Mouse (Mus musculus) c-Kit-negative CD71-positive TER-119-positive erythroid progenitor cells, embryonic 14.5 days (primary cell): ENCODE data around the gene Lman1l.

Experiments
- DNase-seq: peaks from one replicate; pipeline ENCODE4 v3.0.0-alpha.2; 2013; ENCODE audit warnings: low read depth, low spot score

Lman1l gene

GRCm38 (mm10) chr9:57617556-57618169 is 2.9 kb downstream of the Lman1l start:
- no peak for DNase-seq

GRCm38 (mm10) chr9:57614786-57615185 is 5.8 kb downstream of the Lman1l start:
- no peak for DNase-seq

- DNase-seq = no peak
Measured at GRCm38 (mm10) chr9:57613975-57614374, 6.6 kb downstream of the Lman1l start.

GRCm38 (mm10) chr9:57612587-57612986 is 8.0 kb downstream of the Lman1l start:
- DNase-seq = no peak

GRCm38 (mm10) chr9:57610359-57610826 is 10.2 kb downstream of the Lman1l start:
- no peak for DNase-seq

- no peak for DNase-seq
Measured at GRCm38 (mm10) chr9:57609803-57610202, 10.8 kb downstream of the Lman1l start.

GRCm38 (mm10) chr9:57606139-57606851 is 14.3 kb downstream of the Lman1l start, which contains the start of gene Cplx3:
TSS of gene Cplx3 (minus strand) at chr9:57606281.
- DNase-seq = no peak

- DNase-seq = no peak
Measured at GRCm38 (mm10) chr9:57605503-57605902, 15.1 kb downstream of the Lman1l start.

GRCm38 (mm10) chr9:57604875-57605274 is 15.7 kb downstream of the Lman1l start:
- DNase-seq = no peak

- DNase-seq = no peak
Measured at GRCm38 (mm10) chr9:57602098-57602497, 18.5 kb downstream of the Lman1l start.

- no peak for DNase-seq
Measured at GRCm38 (mm10) chr9:57601353-57601706, 19.2 kb downstream of the Lman1l start.

- DNase-seq = no peak
Measured at GRCm38 (mm10) chr9:57600620-57601352, 19.8 kb downstream of the Lman1l start.

GRCm38 (mm10) chr9:57598851-57599563 is 21.6 kb downstream of the Lman1l start:
- DNase-seq = no peak

- DNase-seq = no peak
Measured at GRCm38 (mm10) chr9:57597929-57598382, 22.6 kb downstream of the Lman1l start.

- no peak for DNase-seq
Measured at GRCm38 (mm10) chr9:57597265-57597664, 23.3 kb downstream of the Lman1l start.

GRCm38 (mm10) chr9:57594174-57594509 is 26.4 kb downstream of the Lman1l start:
- DNase-seq = no peak

- no peak for DNase-seq
Measured at GRCm38 (mm10) chr9:57593454-57594173, 27.0 kb downstream of the Lman1l start.

GRCm38 (mm10) chr9:57590726-57591125 is 29.8 kb downstream of the Lman1l start:
- DNase-seq = no peak

- DNase-seq = peak; percentile 42
Measured at GRCm38 (mm10) chr9:57589224-57590126, 31.1 kb downstream of the Lman1l start, which contains the start of gene Ulk3. TSS of gene Ulk3 (plus strand) at chr9:57589452.

GRCm38 (mm10) chr9:57584991-57585390 is 35.6 kb downstream of the Lman1l start:
- no peak for DNase-seq
